Mouse (Mus musculus) spleen, adult 18-20 months (tissue): ENCODE results near the gene Nt5c2.

ENCODE experiments used
- DNase-seq, 2 experiments: peaks; one replicate each; pipeline ENCODE4 v3.0.0; 2022; ENCODE audit warnings: mixed read lengths in 2 of 2

Gene Nt5c2

GRCm38 (mm10) chr19:46962841-46963240, 52.1 kb downstream of the Nt5c2 start:
- DNase-seq: no peak

GRCm38 (mm10) chr19:46962171-46962772, 52.7 kb downstream of the Nt5c2 start:
- peak; percentile 69 to 85 for DNase-seq

GRCm38 (mm10) chr19:46961652-46962051, 53.3 kb downstream of the Nt5c2 start:
- peak; percentile 71 to 82 for DNase-seq

GRCm38 (mm10) chr19:46961047-46961651, 53.8 kb downstream of the Nt5c2 start:
- no peak for DNase-seq

DNA sequence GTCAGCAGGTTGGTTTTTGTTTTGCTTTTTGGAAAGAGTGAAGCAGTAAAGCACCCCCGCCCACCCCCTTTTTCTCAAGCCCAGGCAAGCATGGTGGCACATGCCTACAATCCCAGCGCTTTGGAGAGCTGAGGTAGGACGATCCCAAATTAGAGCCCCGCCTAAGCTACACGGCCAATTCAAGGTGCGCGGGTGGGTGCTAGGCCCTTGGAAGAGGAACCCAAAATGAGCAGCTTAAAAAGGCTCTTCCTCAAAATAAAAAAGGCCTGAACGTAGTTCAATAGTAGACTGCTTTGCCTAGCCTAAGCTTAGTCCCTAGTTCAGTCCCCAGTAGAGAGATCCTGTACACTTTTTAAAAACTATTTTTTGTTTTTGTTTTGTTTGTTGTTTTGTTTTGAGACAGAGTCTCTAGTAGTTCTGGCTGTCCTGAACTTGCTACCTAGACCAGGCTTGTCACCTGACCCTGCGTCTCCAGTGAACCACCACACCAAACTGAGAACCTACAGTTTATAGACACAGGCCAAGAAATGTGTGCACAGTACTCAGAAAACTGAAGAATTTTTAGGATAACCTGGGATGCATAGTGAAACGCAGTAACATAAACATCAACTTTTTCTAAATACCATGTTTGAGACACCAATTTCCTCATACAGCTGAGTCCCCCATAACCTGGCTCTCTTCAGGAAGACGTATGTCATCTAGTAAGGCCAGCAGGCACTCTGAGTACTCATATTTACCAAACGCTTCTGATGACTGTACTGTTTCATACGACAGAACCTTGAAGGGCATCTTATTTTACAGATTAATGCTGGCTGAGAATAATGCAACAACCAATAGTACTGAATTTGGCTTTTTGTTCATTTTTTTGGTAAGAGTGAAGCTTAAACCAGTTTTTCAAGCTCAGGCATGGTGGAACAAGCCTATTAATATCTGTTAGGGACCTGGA, 54.6 kb downstream of the Nt5c2 start:
- DNase-seq: no peak

DNA sequence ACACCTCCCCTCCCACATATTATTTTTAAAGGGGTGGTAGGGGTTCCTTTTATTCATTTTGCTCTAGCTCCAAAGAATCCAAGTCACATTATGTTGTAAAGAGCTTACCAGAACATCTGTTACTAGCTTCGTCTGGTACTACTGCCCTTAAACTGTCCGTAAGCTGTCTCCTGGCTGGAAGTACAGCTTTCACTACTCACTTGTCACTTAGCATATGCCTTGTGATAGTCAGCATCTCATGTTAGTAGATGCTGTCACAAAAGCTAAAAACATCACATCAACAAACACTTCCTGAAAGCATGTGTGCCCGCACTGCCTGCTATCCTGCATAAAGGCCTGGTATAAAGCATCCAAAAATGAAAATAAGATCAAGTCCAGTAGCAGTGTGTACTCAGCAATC, 55.4 kb downstream of the Nt5c2 start:
- DNase-seq: no peak

GRCm38 (mm10) chr19:46958566-46958965, 56.4 kb downstream of the Nt5c2 start:
- no peak for DNase-seq

DNA sequence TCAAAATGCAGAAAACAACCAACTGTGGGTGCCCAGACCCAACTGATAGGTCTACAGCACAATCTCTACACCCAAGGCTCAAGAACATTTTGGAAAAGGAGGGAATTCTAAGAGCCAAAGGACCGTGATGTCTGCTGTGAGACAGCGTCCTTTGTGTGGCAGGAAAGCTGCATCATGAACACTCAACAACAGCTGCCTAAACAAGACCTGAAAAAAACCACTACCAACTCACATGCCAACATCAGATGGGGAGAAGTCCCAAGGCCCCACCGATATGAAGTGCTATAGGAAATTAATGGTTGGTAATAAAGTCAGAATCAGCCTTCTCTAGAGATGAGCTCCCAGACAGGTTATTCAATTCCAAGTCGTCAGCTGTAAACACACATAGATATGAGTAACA, 57.0 kb downstream of the Nt5c2 start:
- no peak for DNase-seq

- DNase-seq: no peak
These were observed 58.0 kb downstream of the Nt5c2 start for GRCm38 (mm10) chr19:46957001-46957400.

DNA sequence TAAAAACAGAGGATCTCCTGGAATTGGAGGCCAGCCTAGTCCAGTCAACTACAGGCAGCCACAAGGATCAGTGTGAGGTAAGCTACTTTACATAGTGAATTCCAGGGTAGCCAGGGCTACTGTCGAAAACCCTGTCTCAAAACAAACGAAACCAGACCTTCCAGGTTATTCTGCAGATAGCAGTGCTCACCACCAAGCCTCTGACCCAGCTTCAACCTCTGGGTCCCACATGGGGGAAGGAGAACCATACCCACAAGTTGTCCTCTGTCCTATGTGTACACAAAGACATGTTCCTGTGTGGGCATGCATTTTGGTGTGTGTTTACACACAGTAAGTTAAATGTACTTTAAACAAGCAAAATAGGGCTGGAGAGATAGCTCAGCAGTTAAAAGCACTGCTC, 58.5 kb downstream of the Nt5c2 start:
- DNase-seq: no peak

GRCm38 (mm10) chr19:46955630-46956029, 59.3 kb downstream of the Nt5c2 start:
- DNase-seq: no peak

DNA sequence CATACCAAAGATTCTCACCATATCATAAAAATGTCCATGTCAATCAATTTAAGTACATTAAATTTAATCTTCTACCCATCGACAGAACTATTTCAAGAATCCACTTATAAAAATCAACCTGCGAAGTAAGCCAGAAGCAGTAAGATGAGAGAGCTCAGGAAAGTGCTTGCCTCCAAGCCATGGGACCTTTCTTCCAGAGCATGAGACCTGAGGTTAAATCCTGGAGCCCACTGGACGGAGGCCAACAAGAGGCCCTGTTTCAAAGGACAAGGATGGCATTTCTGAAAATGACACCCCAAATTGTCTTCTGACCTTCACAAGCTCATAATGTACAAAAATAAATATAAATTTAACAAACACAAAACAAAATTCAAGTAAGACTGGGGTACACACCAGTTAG, 61.4 kb downstream of the Nt5c2 start:
- DNase-seq: no peak

DNA sequence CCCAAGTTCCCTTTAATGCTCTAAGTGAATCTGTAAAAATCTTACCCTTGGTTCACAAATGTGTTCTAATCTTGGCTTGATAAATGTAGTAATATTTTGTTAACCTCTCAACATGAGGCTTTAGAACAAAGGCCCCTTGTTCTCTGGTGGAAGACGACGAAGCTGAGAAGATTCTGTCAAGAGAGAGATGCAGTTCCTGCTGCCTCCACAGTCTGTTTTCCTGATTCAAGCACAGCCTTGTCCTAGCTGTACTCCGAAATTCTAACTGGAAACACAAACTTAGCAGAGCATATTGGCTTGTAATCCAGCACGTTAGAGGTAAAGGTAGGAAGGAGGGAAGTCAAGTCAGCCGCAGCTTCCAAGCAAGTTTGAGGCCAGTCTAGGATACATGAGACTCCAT, 62.0 kb downstream of the Nt5c2 start:
- DNase-seq: no peak

- DNase-seq: no peak
These were observed 70.6 kb downstream of the Nt5c2 start for GRCm38 (mm10) chr19:46944341-46944740.

DNA sequence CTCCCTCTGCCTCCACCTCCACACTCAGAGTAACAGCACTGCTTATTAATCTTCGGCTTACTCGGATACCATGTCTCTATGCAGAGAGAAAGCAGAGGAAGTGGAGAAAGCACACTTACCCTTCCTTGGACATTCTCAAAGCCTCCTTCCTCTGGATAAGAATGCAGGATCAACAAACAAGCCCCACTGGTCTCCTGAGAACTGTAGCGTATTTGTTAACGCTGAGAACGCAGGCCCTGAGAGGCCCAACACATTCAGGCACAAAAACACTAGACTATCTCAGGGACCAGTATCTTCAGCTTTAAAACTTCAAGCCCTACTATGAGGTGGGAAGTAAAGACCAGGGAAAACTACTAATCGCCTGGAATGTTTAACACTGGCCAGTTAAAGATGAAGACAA, 77.8 kb downstream of the Nt5c2 start:
- DNase-seq: no peak

DNA sequence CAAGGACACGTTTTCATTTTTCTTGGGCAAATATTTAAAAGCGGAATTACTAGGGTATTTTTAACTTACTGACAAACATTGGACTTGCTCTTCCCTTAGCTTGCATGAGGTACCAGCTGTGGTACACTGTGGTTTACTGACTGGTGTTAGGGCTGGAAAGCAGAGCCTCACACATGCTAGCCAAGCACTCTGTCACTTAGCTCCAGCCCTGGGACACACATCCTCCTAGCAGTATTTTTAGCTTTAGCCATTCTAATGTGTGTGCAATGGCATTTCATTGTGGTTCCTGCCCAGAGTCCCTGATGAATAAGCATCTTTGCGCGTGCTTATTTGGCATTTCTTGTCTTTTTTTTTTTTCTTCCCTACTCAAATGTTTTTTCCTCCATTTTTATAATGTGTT, 80.9 kb downstream of the Nt5c2 start:
- no peak for DNase-seq

GRCm38 (mm10) chr19:46932608-46933007, 82.3 kb downstream of the Nt5c2 start:
- no peak for DNase-seq

GRCm38 (mm10) chr19:46930026-46930425, 84.9 kb downstream of the Nt5c2 start:
- DNase-seq: no peak

GRCm38 (mm10) chr19:46929044-46929587, 85.8 kb downstream of the Nt5c2 start:
- DNase-seq: peak in 1 of 2 experiments; percentile 10

DNA sequence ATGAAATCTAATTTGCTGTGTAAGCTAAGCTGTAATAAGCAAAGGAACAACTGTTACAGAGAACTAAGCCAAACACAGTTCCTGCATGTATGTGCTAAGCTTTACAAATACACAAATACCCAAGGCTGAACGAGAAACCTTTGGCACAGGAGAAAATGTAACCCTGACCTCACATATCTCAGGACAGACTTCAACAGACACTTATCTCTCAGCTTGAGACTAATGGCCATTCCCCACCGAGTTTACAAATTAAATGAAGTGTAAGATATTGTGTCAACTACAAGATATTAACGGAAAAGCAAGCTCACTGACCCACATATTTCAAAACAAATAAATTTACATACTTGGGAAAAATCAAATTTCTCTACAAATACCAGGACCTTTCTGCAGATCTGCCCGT, 86.8 kb downstream of the Nt5c2 start:
- no peak for DNase-seq

GRCm38 (mm10) chr19:46926951-46927350, 88.0 kb downstream of the Nt5c2 start:
- no peak for DNase-seq

DNA sequence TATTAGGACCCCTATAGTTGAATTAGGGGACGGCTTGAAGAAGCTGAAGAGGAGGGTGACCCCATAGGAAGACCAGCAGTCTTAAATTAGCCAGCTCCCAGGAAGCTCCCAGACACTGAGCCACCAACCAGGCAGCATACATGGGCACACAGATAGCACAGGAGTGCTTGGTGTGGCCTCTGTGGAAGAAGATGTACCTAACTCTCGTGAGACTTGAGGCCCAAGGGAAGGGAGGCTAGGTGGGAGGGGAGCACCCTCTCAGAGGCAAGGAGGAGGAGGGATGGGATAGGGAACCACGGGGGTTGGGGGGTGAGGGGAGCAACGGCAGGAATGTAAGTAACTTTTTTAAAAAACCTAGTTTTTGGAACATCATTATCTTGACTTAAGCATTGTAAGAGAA, 88.6 kb downstream of the Nt5c2 start:
- no peak for DNase-seq

DNA sequence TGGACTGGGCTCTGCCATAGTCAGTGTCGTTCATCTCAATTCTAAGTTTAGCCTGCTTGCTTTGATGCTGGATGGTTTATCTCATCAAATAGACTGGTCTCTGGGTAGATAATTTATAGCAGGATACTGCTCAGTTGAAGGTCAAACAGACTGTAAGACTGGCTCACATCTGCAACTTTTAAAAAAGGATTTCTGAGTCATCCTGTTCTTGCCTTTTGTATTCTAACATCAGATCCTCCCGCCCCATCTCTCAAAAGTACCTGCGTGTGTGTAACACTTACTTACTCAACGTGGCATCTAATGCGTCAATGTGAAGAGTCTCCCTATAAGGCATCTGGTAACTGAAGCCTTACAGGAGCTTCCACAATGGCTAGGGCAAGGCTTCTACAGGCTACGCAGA, 94.4 kb downstream of the Nt5c2 start:
- DNase-seq: no peak
